Mouse (Mus musculus) splenic B cell, adult 2 months (primary cell): ENCODE measurements around the gene Gm4969.
A peak's percentile ranks its signal among the peaks of the same experiment; 100 is the strongest.

Source experiments
- DNase-seq: peaks from one replicate; pipeline ENCODE4 v3.0.0-alpha.2; 2011; ENCODE audit warnings: low read depth, low spot score
- H3K27me3 ChIP-seq: 2 replicates; pipeline ENCODE4 v1.6.1; 2012; ENCODE audit warnings: mild to moderate bottlenecking, low read length, moderate library complexity, mixed read lengths; ENCODE audit not compliant: control insufficient read depth, poor library complexity, insufficient read depth, severe bottlenecking
- H3K36me3 ChIP-seq: 2 replicates; pipeline ENCODE4 v1.6.1; 2012; ENCODE audit warnings: mild to moderate bottlenecking, low read length, moderate library complexity, mixed read lengths; ENCODE audit not compliant: control insufficient read depth, poor library complexity, insufficient read depth, severe bottlenecking

The Gm4969 gene

GRCm38 (mm10) chr7:19093537-19094385 is 24.4 kb downstream of the Gm4969 start:
- peaks cover 1% of the 10 kb centered on the region for H3K27me3 ChIP-seq
- no peaks in the 10 kb centered on the region for H3K36me3 ChIP-seq
- DNase-seq: peak; percentile 82

- no peaks in the 10 kb centered on the region for H3K36me3 ChIP-seq
- peaks cover 1% of the 10 kb centered on the region for H3K27me3 ChIP-seq
- peak; percentile 91 for DNase-seq
Observed at GRCm38 (mm10) chr7:19093174-19093521, 25.0 kb downstream of the Gm4969 start.

- H3K36me3 ChIP-seq: no peaks in the 10 kb centered on the region
- DNase-seq: peak; percentile 38
- peaks cover 1% of the 10 kb centered on the region for H3K27me3 ChIP-seq
Observed at GRCm38 (mm10) chr7:19092381-19093173, 25.6 kb downstream of the Gm4969 start.

- Histone ChIP-seq H3K36me3 (no peaks in the 10 kb centered on the region), H3K27me3 (peaks cover 1% of the 10 kb centered on the region)
- DNase-seq: no peak
Observed at GRCm38 (mm10) chr7:19091913-19092312, 26.3 kb downstream of the Gm4969 start.

- DNase-seq: peak; percentile 87
- H3K36me3 ChIP-seq: no peaks in the 10 kb centered on the region
Observed at GRCm38 (mm10) chr7:19088813-19089212, 29.4 kb downstream of the Gm4969 start.

GRCm38 (mm10) chr7:19086760-19087159 is 31.4 kb downstream of the Gm4969 start:
- Histone ChIP-seq H3K27me3 (no peaks in the 10 kb centered on the region; the same call in 1 of the 2 replicates), H3K36me3 (no peaks in the 10 kb centered on the region)
- DNase-seq: no peak

More at GRCm38 (mm10) chr7:19088813-19089212, 29.4 kb downstream of the Gm4969 start:
- H3K27me3 ChIP-seq: no peaks in the 10 kb centered on the region; the same call in 1 of the 2 replicates

GRCm38 (mm10) chr7:19086042-19086441 is 32.1 kb downstream of the Gm4969 start:
- no peaks in the 10 kb centered on the region; the same call in 1 of the 2 replicates for H3K27me3 ChIP-seq
- no peaks in the 10 kb centered on the region for H3K36me3 ChIP-seq
- DNase-seq: peak; percentile 91

- no peak for DNase-seq
- H3K27me3 ChIP-seq: no peaks in the 10 kb centered on the region; the same call in 1 of the 2 replicates
- H3K36me3 ChIP-seq: no peaks in the 10 kb centered on the region
Observed at GRCm38 (mm10) chr7:19085495-19085894, 32.7 kb downstream of the Gm4969 start.

- no peaks in the 10 kb centered on the region for H3K36me3 ChIP-seq
- no peak for DNase-seq
- H3K27me3 ChIP-seq: no peaks in the 10 kb centered on the region; the same call in 1 of the 2 replicates
Observed at GRCm38 (mm10) chr7:19084921-19085473, 33.2 kb downstream of the Gm4969 start.

- H3K27me3 ChIP-seq: no peaks in the 10 kb centered on the region; the same call in 1 of the 2 replicates
- no peaks in the 10 kb centered on the region for H3K36me3 ChIP-seq
- peak; percentile 90 for DNase-seq
Observed at GRCm38 (mm10) chr7:19084277-19084771, 33.8 kb downstream of the Gm4969 start.

- Histone ChIP-seq H3K36me3 (no peaks in the 10 kb centered on the region), H3K27me3 (no peaks in the 10 kb centered on the region; the same call in 1 of the 2 replicates)
- DNase-seq: no peak
Observed at GRCm38 (mm10) chr7:19083701-19084100, 34.5 kb downstream of the Gm4969 start, which contains the start of gene Dmpk. Gene Dmpk (plus strand): TSS chr7:19083849.

GRCm38 (mm10) chr7:19083096-19083495 is 35.1 kb downstream of the Gm4969 start:
- Histone ChIP-seq H3K27me3 (no peaks in the 10 kb centered on the region), H3K36me3 (no peaks in the 10 kb centered on the region)
- no peak for DNase-seq

GRCm38 (mm10) chr7:19082171-19082570 is 36.0 kb downstream of the Gm4969 start:
- Histone ChIP-seq H3K27me3 (no peaks in the 10 kb centered on the region), H3K36me3 (no peaks in the 10 kb centered on the region)
- DNase-seq: no peak

GRCm38 (mm10) chr7:19080451-19080950 is 37.7 kb downstream of the Gm4969 start:
- H3K27me3 ChIP-seq: no peaks in the 10 kb centered on the region
- DNase-seq: no peak

More at GRCm38 (mm10) chr7:19080451-19080950, 37.7 kb downstream of the Gm4969 start:
- no peaks in the 10 kb centered on the region for H3K36me3 ChIP-seq
